Mouse (Mus musculus) C2C12 (cell line): Measurements from ENCODE around the gene Stk4.

Experiments used
- CTCF ChIP-seq: IDR thresholded peaks from one replicate; pipeline ENCODE4 v1.5.1; 2011; ENCODE audit not compliant: control insufficient read depth, insufficient read depth, insufficient read length
- MAX ChIP-seq: IDR thresholded peaks from one replicate; pipeline ENCODE4 v1.6.1; 2011; ENCODE audit warnings: mild to moderate bottlenecking, control low read depth
- MYOD1 ChIP-seq: IDR thresholded peaks from one replicate; pipeline ENCODE4 v1.6.1; 2011; ENCODE audit warnings: low read depth; ENCODE audit not compliant: control insufficient read depth, insufficient read length
- USF1 ChIP-seq: IDR thresholded peaks from one replicate; pipeline ENCODE4 v1.6.1; 2011; ENCODE audit warnings: low read depth, mild to moderate bottlenecking, control low read depth, moderate library complexity

GRCm38 (mm10) chr2:164188722-164189121 is 118.6 kb downstream of the Stk4 start:
- TF ChIP-seq MYOD1 = no peak
- TF ChIP-seq CTCF = peak; percentile 19
- no peak for TF ChIP-seq MAX
- no peak for TF ChIP-seq USF1
